Mouse (Mus musculus) cerebral cortex, adult 2 months (tissue): Measurements from ENCODE around the gene Gfy.

Experiments used
- WGBS: fragments of 180-500 bp; shearing (Covaris S2); methylation state at CpG from one replicate; pipeline ENCODE4 v1.1.7; 2018; 5-methylcytosine and 5-hydroxymethylcytosine counted together

The Gfy gene

DNA sequence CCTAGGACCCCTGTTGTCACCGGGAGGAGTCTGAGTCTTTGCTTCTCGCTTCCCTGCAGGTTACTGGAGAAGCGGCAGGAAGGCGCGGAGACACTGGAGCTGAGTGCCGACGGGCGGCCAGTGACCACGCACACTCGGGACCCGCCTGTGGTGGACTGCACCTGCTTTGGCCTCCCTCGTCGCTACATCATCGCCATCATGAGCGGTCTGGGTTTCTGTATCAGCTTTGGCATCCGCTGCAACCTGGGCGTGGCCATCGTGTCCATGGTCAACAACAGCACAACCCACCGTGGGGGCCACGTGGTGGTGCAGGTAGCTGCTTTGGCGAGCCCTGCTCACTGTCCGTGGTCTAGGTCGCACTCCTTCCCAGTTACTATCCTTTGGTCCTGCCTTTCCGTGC is 10.7 kb downstream of the Gfy start:
- 7% methylated on average over 24 of the region's 24 CpGs for WGBS

DNA sequence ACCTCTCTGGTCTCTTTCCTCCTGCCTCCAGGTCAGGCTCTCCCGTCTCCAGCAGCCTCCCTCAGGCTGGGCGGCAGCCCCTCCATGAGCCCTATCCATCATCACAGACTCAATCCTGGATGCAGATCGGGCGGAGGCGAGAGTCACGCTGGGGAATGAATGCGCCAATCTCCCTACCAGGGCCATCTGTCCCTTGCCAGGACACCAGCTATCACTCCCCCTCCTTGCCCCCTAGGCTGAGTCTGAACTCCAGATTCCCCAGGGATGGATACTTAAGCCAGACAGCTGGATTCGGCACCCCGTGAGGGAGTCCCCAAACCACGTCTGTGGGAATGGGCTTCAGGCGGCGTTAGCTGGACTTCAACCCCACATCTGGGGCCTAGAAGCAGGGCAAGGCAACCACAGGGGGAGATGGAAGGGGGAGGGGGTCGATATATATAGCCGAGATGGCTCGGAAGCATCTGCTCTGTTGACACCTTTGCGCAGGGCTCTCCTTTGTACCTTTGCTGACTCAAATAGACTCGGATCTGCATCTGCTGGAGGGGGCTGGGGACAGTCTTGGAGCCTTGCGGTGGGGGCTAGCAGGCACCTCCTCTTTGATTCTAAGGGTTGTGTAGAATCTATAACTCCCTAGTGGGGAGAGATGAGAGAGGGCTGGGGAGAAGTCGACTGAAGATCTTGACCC is 11.5 kb downstream of the Gfy start:
- WGBS: 6% methylated on average over 19 of the region's 19 CpGs

DNA sequence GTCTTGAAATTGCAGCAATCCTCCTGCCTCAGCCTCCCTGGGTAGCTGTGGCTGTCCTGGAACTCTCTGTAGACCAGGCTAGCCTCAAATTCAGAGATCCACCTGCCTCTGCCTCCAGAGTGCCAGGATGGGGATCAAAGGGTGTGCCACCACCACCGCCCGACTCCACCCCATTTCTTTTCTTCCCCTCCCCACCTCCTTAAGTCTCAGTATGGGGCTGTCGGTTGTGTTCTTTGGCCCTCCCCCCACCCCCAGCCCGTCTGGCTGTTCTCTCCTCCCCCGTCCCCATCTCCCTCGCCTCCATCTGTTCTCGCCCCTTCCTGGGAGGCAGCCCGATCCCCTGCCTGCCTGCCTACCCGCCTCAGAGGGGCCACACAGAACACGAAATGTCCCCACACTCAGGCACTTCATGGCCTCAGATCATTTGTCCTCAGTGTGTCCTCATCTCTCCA is 12.4 kb downstream of the Gfy start:
- WGBS: 18% methylated on average over 10 of the region's 10 CpGs

DNA sequence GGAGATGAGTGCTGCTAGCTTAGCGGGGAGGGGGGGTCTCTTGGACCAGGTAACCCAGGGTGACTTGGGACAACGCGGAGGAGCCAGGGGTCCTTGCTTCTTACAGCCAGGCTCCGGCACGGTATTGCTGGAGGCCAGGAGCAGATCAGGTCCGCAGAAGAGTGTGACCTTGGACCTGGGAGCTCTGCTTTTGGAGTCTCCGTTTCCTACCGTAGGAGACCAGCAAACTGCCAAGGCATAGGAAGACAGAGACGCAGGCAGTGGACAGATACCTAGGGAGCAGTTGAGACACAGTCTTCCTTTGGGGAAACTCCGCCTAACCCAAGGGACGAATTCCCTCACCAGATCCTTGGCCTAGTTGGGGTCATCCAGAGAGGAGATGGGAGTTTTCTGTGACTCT is 13.7 kb downstream of the Gfy start:
- 40% methylated on average over 11 of the region's 11 CpGs for WGBS

DNA sequence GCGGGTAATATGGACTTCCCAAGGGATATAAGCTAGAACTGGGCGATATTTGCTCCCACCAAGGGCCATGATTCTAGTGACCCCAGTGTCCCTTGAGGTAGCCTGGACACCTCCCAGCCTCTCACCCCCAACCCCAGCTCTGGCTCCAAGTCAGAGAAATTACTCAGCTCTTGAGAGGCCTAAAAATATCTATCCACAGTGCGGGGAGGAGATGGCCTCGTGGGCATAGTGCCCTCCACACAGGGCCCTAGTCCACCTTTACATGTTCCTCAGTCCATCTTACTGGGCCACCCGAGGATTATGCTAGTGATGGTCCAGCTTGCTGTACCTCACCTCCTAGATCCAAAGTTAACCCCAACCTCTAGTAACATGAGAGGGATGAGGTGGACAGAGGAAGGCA is 14.5 kb downstream of the Gfy start:
- 41% methylated on average over 5 of the region's 5 CpGs for WGBS

DNA sequence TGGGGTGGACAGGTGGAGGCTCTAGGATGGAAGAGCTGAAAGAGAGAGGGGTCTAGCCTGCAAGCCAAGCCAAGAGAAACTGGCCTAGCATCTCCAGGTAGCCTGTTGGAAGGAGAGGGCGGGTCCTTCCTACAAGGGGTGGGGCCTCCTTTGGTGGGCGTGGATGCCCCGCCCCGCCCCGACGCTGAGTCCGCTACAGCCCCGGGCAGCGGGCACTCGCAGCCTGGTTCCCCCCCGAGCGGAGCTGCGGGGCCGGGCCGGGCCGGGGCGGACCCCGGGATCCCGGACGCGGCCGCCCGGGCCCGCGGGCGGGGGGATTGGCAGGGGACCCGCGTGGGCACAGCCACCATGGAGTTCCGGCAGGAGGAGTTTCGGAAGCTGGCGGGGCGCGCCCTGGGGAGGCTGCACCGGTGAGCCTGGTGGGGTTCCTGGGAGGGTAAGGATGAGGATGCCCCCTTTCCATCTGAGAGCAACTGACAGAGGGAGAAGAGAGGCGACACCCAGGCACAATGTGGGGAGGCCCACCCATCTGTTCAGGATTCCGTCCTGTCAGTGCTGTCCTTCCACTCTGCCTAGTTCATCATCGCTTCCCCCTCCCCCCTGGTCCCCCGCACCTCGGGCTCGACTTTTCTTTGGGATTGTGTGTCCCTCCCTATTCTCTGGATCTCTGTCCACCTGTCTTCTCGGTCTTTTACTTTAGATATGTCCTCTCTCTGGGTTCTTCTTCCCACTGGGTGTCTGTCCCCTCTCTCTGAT is 15.5 kb downstream of the Gfy start, which contains the start of gene Slc17a7:
Gene Slc17a7, plus strand, starts transcription at position 215 of the 756 bp plus-strand sequence.
- 3% methylated on average over 41 of the region's 41 CpGs for WGBS

DNA sequence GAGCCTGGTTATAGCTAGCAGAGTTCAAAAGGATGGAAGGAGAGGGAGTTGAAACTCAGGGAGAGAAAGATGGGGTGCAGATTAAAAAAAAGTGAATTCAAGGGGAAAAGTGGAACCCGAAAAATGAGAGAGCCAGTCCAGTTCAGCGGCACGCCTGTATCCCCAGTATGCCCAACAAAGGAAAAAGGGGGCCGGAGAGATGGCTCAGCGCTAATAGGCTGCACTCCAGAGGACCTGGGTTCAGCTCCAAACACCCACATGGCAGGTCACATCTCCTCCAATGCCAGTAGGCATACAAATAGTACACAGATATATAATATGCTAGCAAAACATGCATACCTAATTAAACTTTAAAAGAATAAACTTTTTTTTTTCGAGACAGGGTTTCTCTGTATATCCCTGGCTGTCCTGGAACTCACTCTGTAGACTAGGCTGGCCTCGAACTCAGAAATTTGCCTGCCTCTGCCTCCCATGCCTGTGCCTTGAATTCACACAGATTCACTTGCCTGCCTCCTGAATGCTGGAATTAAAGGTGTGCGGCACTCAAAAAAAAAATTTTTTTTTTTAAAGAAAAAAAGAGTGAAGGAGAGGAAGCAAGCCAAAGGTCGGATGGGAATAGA is 16.3 kb downstream of the Gfy start:
- WGBS: 65% methylated on average over 9 of the region's 9 CpGs

DNA sequence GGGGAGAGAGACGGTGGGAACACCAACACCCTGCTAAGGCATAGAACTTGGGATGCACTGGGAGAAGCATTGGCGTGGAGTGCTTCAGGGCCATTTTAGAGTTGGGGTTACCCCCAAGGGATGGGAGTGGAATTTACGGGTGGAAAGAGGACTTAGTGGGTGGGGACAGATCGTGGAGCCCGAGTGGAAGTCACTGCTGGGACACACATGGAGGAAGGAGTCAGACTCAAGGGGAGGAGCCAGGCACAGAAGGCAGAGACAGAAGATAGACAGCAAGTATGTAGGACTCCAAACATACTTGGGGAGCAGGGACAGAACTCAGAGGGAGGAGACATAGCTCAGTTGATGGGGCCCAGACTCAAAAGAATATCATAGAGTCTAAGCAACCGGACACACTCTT is 16.8 kb downstream of the Gfy start:
- WGBS: 14% methylated on average over 6 of the region's 6 CpGs

DNA sequence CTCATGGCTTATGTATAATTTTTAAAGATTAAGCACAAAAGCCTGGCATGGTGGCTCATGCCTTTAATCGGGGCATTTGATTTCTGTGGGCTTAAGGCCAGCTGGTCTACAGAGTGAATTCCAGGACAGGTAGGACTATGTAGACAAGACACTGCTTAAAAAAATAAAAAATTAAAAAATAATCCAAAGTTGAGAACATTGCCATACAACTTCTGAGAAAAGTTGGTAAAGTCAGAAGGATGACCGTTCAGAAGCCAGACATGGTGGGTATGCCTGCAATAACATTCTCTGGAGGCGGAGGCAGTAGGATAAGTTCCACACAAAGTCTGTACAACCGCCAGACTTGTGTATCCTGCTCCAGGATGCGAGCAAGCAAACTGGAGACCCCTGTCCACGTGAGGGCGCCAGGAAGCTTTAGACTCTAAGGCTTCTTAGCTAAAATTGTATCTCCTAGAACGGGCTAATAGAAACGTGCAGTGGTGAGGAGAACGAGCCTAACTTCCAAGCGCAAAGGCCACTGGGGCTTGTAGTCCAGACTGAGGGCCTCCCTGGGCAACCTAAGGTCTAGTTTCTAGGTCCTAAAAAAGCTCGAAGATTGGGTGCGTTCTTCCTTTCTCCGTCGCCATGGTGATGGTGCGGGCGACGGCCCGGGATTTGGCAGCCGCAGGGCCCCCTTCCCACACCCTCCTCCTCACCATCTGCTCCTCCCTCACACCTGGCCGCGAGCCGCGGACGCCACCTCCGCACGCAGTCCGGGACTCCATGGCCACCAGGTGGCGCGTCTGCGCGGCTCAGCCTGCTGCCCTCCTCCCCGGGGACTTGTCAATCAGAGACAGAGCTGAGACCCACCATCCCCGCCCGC is 17.5 kb downstream of the Gfy start:
- whole genome bisulfite sequencing: 3% methylated on average over 35 of the region's 35 CpGs

DNA sequence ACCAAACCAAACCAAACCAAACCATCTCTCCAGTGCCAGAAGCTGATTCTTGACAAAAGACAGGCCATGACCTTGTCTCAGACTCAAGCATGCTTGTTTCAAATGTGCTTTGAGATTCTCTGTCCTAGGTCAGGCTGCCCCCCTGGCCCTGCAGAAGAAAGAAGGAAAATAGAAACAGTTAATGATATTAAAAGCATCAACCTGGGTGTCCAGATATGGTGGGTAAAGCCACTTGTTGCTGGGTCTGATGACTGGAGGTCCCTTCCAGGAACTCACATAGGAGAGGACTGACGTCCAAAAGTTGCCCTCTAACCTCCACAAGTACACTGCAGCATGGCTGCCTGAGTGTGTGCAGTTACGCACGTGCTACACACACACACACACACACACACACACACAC is 18.5 kb downstream of the Gfy start:
- 90% methylated on average over 3 of the region's 3 CpGs for WGBS

DNA sequence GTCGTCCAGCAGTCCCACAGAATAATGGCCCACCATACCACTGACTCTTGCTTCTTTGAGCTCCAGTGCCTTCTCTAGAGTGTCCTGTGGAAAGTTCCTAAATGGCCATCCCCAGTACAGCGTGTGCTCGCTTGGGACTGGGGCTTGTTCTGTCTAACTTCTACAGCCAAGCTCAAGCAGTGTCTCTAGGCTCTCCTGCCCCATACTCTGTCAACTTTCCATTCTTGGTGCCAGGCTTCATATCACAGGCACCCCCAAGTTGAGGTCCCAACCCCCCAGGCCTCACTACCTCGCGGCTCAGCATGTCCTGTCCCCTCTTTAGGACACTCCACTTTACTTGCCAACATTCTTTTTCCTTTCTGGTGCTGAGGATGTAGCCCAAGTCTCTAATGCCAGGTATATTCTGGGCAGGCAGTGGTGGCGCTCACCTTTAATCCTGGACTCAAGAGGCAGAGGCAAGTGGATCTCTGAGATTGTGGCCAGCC is 19.0 kb downstream of the Gfy start:
- WGBS: 96% methylated on average over 6 of the region's 6 CpGs

DNA sequence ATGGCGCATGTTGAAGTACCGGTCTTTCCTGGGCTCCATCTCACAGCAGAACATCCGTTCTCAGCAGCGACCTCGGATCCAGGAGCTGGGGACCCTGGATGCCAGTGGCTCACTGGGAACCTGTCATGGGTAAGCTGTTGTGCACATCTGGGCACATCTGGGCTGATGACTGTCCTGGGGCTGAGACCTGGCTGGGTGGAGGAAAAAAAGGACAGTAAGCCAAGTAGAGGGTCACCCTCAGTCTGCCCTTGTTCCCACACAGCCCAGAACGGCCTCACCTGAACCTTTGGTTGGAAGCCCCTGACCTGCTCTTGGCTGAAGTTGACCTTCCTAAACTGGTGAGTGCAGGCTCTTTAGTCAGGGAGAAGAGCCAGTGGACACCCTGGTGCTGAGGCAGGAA is 20.4 kb downstream of the Gfy start:
- WGBS: 95% methylated on average over 6 of the region's 6 CpGs

DNA sequence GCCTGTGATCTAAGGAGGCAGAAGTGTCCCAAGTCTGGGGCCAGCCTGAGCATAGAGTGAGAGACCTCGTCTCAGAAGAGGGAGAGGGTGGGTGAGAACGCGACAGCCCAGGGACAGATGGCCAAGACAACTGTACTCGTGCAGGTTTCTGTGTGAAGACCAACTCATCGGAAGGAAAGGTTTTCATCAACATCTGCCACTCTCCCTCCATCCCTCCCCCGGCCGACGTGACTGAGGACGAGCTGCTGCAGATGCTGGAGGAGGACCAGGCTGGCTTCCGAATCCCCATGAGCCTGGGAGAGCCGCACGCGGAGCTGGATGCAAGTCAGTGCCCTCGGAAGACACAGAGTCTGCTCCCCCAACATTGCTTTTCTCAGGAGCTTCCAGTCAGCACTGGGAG is 21.9 kb downstream of the Gfy start:
- 56% methylated on average over 14 of the region's 14 CpGs for WGBS

DNA sequence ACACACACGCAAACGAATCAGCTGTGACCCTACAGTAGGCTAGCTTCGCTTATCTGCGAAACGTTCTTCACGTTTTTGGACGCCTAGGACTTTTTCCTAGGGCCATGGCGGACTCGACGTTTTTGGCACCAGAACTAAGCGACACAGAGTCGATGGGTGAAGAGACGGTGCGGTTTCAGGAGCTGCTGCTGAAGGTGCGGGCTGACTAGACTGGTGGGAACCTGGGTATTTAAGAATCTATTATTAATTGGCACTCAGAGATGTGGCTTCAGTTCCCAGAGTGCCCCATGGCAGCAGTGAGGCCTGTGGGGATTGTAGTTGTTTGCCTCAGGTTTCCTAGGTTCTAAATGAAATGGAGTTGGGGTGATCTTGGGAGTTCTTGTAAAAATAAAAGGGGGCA is 23.2 kb downstream of the Gfy start:
- WGBS: 93% methylated on average over 15 of the region's 15 CpGs

DNA sequence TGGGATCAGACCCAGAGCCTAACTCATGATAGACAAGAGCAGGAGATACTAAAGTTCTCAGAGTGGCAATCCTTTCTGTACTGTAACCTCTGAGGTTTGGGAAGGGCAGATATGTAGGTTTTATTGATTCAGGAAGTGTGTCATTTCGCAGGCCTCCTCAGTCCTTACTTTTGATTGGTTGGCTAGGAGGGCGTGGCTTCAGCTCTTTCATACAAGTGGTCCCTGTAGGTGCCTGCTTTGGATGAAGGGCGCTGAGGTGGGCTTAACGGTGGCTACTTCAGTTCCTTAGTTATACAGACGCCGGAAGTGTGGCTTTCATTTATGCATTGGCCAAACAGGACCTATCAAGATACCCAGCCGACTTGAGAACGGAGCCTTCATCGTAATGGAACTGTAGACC is 23.8 kb downstream of the Gfy start:
- WGBS: 85% methylated on average over 9 of the region's 9 CpGs

DNA sequence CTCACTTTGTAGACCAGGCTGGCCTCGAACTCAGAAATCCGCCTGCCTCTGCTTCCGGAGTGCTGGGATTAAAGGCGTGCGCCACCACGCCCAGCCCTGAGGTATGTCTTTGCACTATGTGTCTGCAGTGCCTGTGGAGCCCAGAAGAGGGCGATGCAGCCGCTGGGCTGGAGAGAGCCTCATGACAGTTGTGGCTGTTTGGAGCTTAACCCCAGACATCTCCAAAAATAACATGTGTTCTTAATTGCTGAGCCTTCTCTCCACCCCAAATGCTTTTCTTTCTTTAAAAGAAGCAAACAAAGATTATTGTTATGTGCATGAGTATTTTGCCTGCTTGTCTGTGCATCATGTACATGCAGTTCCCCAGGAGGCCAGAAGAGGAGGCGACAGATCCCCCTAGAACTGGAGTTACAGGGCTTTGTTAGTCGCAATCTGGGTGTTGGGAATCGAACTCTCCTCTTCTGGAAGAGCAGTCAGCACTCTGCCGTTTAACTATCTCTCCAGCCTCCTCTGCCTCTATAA is 24.3 kb downstream of the Gfy start:
- 73% methylated on average over 12 of the region's 12 CpGs for WGBS

DNA sequence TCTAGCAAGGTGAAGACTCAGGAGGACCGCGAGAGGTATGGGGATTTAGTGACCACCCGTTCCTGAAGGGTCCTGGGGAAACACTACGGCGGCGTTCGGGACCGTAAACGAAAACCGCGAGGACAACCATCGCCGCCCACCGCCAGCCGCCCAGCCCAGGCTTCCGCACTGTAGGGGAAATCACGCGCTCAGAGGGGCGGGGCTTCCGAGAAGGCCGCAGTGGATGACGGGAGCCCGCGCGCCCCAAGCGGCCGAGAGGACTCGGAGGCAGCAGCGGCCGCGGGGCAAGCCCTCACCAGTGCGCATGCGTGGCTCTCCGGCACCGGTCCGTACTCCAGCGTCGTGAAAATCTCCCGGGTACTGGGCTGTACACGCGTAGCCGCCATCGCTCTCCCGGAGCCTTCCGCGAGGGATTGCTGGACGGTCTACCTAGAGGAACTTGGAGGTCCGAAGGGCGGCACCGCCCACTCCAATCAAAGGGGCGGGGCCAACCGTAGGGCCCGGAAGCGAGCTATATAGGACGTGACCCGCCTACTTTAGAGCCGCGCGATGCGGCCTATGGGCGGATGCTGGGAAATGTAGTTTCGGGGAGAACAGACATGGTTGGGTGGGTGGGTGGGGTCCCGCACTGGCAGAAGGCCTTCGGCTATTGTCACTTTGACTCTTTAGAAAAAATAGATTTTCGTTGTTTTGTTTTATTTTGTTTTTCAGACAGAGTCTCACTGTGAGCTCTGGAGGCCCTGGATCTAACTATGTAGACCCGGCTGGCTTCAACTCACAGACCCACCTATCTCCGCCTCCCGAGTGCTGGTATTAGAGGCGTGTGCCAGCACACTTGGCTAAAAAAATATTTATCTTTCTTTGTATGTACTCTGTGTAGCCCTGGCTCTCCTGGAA is 25.0 kb downstream of the Gfy start, which contains the start of the genes Pih1d1 and Aldh16a1:
Gene Pih1d1, plus strand, starts transcription at position 208 of the 897 bp plus-strand sequence.
Gene Aldh16a1, minus strand, starts transcription at position 489 of the 897 bp plus-strand sequence.
- 3% methylated on average over 69 of the region's 69 CpGs for WGBS

DNA sequence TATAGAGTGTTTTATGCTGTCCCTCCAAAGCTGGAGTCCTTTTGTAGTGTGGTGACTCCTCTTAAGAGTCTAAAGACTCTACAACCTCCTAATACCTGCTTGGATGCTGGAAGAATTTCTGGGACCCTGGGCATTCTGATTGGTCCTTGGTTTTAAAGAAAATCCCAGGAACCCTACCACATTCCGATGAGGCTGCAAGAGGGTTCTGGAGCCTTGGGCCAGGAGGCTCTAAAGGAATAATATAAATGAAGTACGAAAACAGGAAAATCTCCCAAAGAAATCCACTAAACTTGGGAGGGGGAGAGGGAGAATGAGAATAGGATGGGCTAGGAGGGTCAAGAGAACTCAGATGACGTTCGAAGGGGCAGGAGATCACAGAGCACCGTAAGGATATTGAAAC is 25.8 kb downstream of the Gfy start:
- 1% methylated on average over 5 of the region's 5 CpGs for WGBS

DNA sequence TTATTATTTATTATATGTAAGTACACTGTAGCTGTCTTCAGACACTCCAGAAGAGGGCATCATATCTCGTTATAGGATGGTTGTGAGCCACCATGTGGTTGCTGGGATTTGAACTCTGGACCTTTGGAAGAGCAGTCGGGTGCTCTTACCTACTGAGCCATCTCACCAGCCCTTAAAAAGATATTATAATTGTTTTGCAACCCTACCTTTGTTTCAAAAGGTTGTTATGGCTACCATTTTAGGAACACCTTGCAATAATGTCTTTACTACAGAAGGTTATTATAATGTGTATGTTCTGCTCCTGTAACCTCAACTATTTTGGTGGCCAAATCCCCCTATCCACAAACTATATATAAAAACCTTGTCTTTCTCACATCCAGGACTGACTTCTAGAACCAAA is 26.3 kb downstream of the Gfy start:
- 91% methylated on average over 2 of the region's 2 CpGs for WGBS

DNA sequence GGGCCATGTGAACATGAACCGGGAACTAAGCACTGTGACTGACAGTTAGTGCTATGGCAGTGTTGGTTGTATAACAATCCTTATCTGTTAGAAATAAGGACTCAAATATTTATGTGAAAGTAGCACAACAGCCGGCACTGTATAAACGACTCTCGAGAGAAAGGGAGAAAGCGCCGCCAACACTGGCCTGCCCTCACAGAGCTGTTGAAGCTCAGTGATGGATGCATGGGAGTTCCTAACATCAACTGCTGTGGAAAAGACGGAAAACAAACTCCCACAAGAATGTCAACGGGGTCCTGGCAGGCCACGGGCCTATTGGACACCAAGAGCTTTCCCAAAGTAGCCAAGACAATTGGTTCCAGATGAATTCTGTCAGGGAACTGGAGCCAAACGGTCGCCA is 28.1 kb downstream of the Gfy start:
- 51% methylated on average over 11 of the region's 11 CpGs for WGBS
